Mouse (Mus musculus) hindbrain, embryonic 12.5 days (tissue): ENCODE data around the gene Gm20388. TPM values are rescaled to one million over a fixed set of nuclear protein-coding genes. Genes with fewer than 3 reads are reported as not detected.
"Not testable (repeated sequence)": the region's sequence is repeated elsewhere in the genome, so short reads cannot be mapped to it uniquely, and the experiment has no call there.

Source experiments
- ATAC-seq: fragments of 200-750 bp; cut with Nextera tagmentation; 2 replicates; pipeline ENCODE4 v1.8.0; 2017; ENCODE audit warnings: moderate TSS enrichment; ENCODE audit not compliant: low FRiP score
- H3K27ac ChIP-seq: fragments of 300-500 bp; sonication (generic); 2 replicates; pipeline ENCODE4 v1.5.1; 2016; ENCODE audit warnings: mild to moderate bottlenecking
- H3K27me3 ChIP-seq: fragments of 300-500 bp; sonication (generic); 2 replicates; pipeline ENCODE4 v1.6.1; 2016; ENCODE audit warnings: mild to moderate bottlenecking
- H3K36me3 ChIP-seq: fragments of 300-500 bp; sonication (generic); 2 replicates; pipeline ENCODE4 v1.6.1; 2016; ENCODE audit warnings: mild to moderate bottlenecking
- H3K4me1 ChIP-seq: fragments of 300-500 bp; sonication (generic); 2 replicates; pipeline ENCODE4 v1.6.1; 2016
- H3K4me2 ChIP-seq: fragments of 300-500 bp; sonication (generic); replicated peaks from 2 replicates; pipeline ENCODE4 v1.6.1; 2016; ENCODE audit warnings: mild to moderate bottlenecking
- H3K4me3 ChIP-seq: fragments of 300-500 bp; sonication (generic); 2 replicates; pipeline ENCODE4 v1.5.1; 2016; ENCODE audit warnings: mild to moderate bottlenecking
- H3K9ac ChIP-seq: fragments of 300-500 bp; sonication (generic); 2 replicates; pipeline ENCODE4 v1.6.1; 2016; ENCODE audit warnings: mild to moderate bottlenecking, moderate library complexity
- H3K9me3 ChIP-seq: fragments of 300-500 bp; sonication (generic); replicated peaks from 2 replicates; pipeline ENCODE4 v1.6.1; 2016; ENCODE audit warnings: mild to moderate bottlenecking
- WGBS: fragments of 180-500 bp; shearing (Covaris S2); methylation state at CpG from one replicate; pipeline ENCODE4 v1.1.7; 2016; 5-methylcytosine and 5-hydroxymethylcytosine counted together
- polyA plus RNA-seq: library from polyadenylated mRNA; unstranded; fragments of >200 nt; fragmentation: Nextera tagmentation; extraction: Ambion mirVana; gene quantifications from 2 replicates; pipeline ENCODE4 v1.2.1, GENCODE M21; 2016

Gene Gm20388
- polyA plus RNA-seq, 1 experiment from 2014 or later: not detected

GRCm38 (mm10) chr8:123520048-123520447 is 3609.4 kb downstream of the Gm20388 start:
- H3K4me1 ChIP-seq, H3K4me2 ChIP-seq, H3K27ac ChIP-seq, H3K4me3 ChIP-seq, H3K9ac ChIP-seq, ATAC-seq, H3K9me3 ChIP-seq, H3K27me3 ChIP-seq: not testable (repeated sequence)
- peaks cover 40% of the 10 kb centered on the region for H3K36me3 ChIP-seq
- 94% methylated on average over 1 of the region's 1 CpGs for WGBS

GRCm38 (mm10) chr8:123527720-123528489 is 3617.3 kb downstream of the Gm20388 start:
- H3K27ac ChIP-seq: no peak overlapping the region
- H3K4me1 ChIP-seq: no peaks in the 10 kb centered on the region
- no peak overlapping the region for H3K4me3 ChIP-seq
- H3K9me3 ChIP-seq: no peaks in the 10 kb centered on the region
- H3K9ac ChIP-seq: no peak overlapping the region
- 93% methylated on average over 25 of the region's 25 CpGs for WGBS
- H3K36me3 ChIP-seq: peaks cover 100% of the 10 kb centered on the region
- no peaks in the 10 kb centered on the region for H3K27me3 ChIP-seq
- no peak for ATAC-seq
- no peak overlapping the region for H3K4me2 ChIP-seq

GRCm38 (mm10) chr8:123536242-123536989 is 3625.8 kb downstream of the Gm20388 start:
- no peak for ATAC-seq
- Histone ChIP-seq H3K36me3 (peaks cover 56% of the 10 kb centered on the region), H3K27me3 (peaks cover 14% of the 10 kb centered on the region), H3K4me3 (no peak overlapping the region), H3K4me1 (no peaks in the 10 kb centered on the region; the same call in 1 of the 2 replicates), H3K9me3 (no peaks in the 10 kb centered on the region), H3K4me2 (no peak overlapping the region), H3K9ac (no peak overlapping the region), H3K27ac (no peak overlapping the region)
- 90% methylated on average over 9 of the region's 9 CpGs for WGBS

- Histone ChIP-seq H3K27ac (no peak overlapping the region), H3K4me1 (no peaks in the 10 kb centered on the region; the same call in 1 of the 2 replicates), H3K4me3 (no peak overlapping the region), H3K9ac (no peak overlapping the region), H3K36me3 (peaks cover 51% of the 10 kb centered on the region), H3K4me2 (no peak overlapping the region), H3K27me3 (peaks cover 14% of the 10 kb centered on the region), H3K9me3 (no peaks in the 10 kb centered on the region)
- WGBS: 25% methylated on average over 10 of the region's 10 CpGs
- ATAC-seq: no peak
Measured at GRCm38 (mm10) chr8:123536990-123537380, 3626.3 kb downstream of the Gm20388 start.

GRCm38 (mm10) chr8:123537641-123538040 is 3627.0 kb downstream of the Gm20388 start:
- H3K9me3 ChIP-seq, H3K4me1 ChIP-seq, H3K9ac ChIP-seq, H3K4me3 ChIP-seq, H3K4me2 ChIP-seq, ATAC-seq, H3K27ac ChIP-seq: not testable (repeated sequence)
- H3K27me3 ChIP-seq: peaks cover 14% of the 10 kb centered on the region
- WGBS: 68% methylated on average over 8 of the region's 14 CpGs
- peaks cover 44% of the 10 kb centered on the region for H3K36me3 ChIP-seq

GRCm38 (mm10) chr8:123564221-123564620 is 3653.6 kb downstream of the Gm20388 start:
- no CpG with 5 or more reads among the region's 45 CpGs for WGBS
- not testable (repeated sequence) for H3K9ac ChIP-seq, H3K4me2 ChIP-seq, H3K4me3 ChIP-seq, H3K27ac ChIP-seq, H3K9me3 ChIP-seq, H3K4me1 ChIP-seq, H3K36me3 ChIP-seq, ATAC-seq, H3K27me3 ChIP-seq

GRCm38 (mm10) chr8:123575386-123575785 is 3664.7 kb downstream of the Gm20388 start:
- H3K27ac ChIP-seq, H3K36me3 ChIP-seq, H3K9me3 ChIP-seq, H3K27me3 ChIP-seq, H3K4me1 ChIP-seq, H3K9ac ChIP-seq, H3K4me2 ChIP-seq, H3K4me3 ChIP-seq, ATAC-seq: not testable (repeated sequence)
- 80% methylated on average over 1 of the region's 10 CpGs for WGBS

GRCm38 (mm10) chr8:123600666-123601172 is 3690.1 kb downstream of the Gm20388 start:
- not testable (repeated sequence) for H3K27ac ChIP-seq, H3K9ac ChIP-seq, H3K27me3 ChIP-seq, H3K36me3 ChIP-seq, H3K4me1 ChIP-seq, H3K4me2 ChIP-seq, ATAC-seq, H3K4me3 ChIP-seq, H3K9me3 ChIP-seq
- WGBS: 78% methylated on average over 14 of the region's 19 CpGs

- not testable (repeated sequence) for H3K4me1 ChIP-seq, H3K27me3 ChIP-seq, H3K27ac ChIP-seq, H3K4me3 ChIP-seq, H3K9me3 ChIP-seq, H3K9ac ChIP-seq, H3K36me3 ChIP-seq, H3K4me2 ChIP-seq, ATAC-seq
- no CpG with 5 or more reads among the region's 40 CpGs for WGBS
Measured at GRCm38 (mm10) chr8:123601457-123601856, 3690.8 kb downstream of the Gm20388 start.

GRCm38 (mm10) chr8:123612652-123613051 is 3702.0 kb downstream of the Gm20388 start:
- not testable (repeated sequence) for H3K27me3 ChIP-seq, H3K27ac ChIP-seq, H3K4me1 ChIP-seq, H3K9ac ChIP-seq, H3K36me3 ChIP-seq, H3K4me3 ChIP-seq, H3K4me2 ChIP-seq, ATAC-seq, H3K9me3 ChIP-seq
- no CpG with 5 or more reads among the region's 5 CpGs for WGBS

GRCm38 (mm10) chr8:123623523-123623922 is 3712.9 kb downstream of the Gm20388 start:
- not testable (repeated sequence) for H3K4me1 ChIP-seq, H3K4me2 ChIP-seq

GRCm38 (mm10) chr8:123624274-123624673 is 3713.6 kb downstream of the Gm20388 start:
- ATAC-seq: no peak
- 55% methylated on average over 5 of the region's 5 CpGs for WGBS
- H3K9me3 ChIP-seq: no peaks in the 10 kb centered on the region

More at GRCm38 (mm10) chr8:123623523-123623922, 3712.9 kb downstream of the Gm20388 start:
- H3K4me3 ChIP-seq, H3K36me3 ChIP-seq, H3K9me3 ChIP-seq, ATAC-seq, H3K27ac ChIP-seq, H3K9ac ChIP-seq: not testable (repeated sequence)
- WGBS: no CpG with 5 or more reads among the region's 39 CpGs
- peaks cover 42% of the 10 kb centered on the region for H3K27me3 ChIP-seq

More at GRCm38 (mm10) chr8:123624274-123624673, 3713.6 kb downstream of the Gm20388 start:
- no peak overlapping the region for H3K27ac ChIP-seq
- H3K4me1 ChIP-seq: peaks cover 12% of the 10 kb centered on the region
- no peak overlapping the region for H3K9ac ChIP-seq
- no peak overlapping the region for H3K4me2 ChIP-seq
- no peak overlapping the region for H3K4me3 ChIP-seq
- H3K36me3 ChIP-seq: no peaks in the 10 kb centered on the region
- H3K27me3 ChIP-seq: peaks cover 40% of the 10 kb centered on the region
